Mouse (Mus musculus) cortical plate, adult 2 months (tissue): ENCODE results near the gene Gng2. TPM values are rescaled to one million over a fixed set of nuclear protein-coding genes. Genes with fewer than 3 reads are reported as not detected.

Experiments used
- H3K27ac ChIP-seq: fragments of 200-500 bp; 2 replicates; pipeline ENCODE4 v1.5.1; 2012; ENCODE audit warnings: low read length, control low read depth, inconsistent platforms; ENCODE audit not compliant: insufficient read depth
- H3K4me1 ChIP-seq: fragments of 200-500 bp; 2 replicates; pipeline ENCODE4 v1.6.1; 2011; ENCODE audit warnings: low read length; ENCODE audit not compliant: control insufficient read depth, insufficient read depth
- H3K4me3 ChIP-seq: fragments of 200-500 bp; 2 replicates; pipeline ENCODE4 v1.5.1; 2011; ENCODE audit warnings: mild to moderate bottlenecking, low read length, control low read depth; ENCODE audit not compliant: insufficient read depth
- CTCF ChIP-seq: fragments of 200-500 bp; IDR thresholded peaks from 2 replicates; pipeline ENCODE4 v1.5.1; 2011; ENCODE audit warnings: mild to moderate bottlenecking, control low read depth, low read length; ENCODE audit not compliant: insufficient read depth; ENCODE audit errors: extremely low read depth
- POLR2A ChIP-seq: fragments of 200-500 bp; IDR thresholded peaks from 2 replicates; pipeline ENCODE4 v1.6.1; 2011; ENCODE audit warnings: mild to moderate bottlenecking, low read length, control low read depth; ENCODE audit not compliant: insufficient read depth; ENCODE audit errors: extremely low read depth
- polyA plus RNA-seq: library from polyadenylated mRNA; depleted of rRNA; stranded (reverse); fragments of >200 nt; gene quantifications from 2 replicates; pipeline ENCODE4 v1.2.3, GENCODE M21; 2012

Gene Gng2
- polyA plus RNA-seq, 1 experiment, result 104 TPM

DNA sequence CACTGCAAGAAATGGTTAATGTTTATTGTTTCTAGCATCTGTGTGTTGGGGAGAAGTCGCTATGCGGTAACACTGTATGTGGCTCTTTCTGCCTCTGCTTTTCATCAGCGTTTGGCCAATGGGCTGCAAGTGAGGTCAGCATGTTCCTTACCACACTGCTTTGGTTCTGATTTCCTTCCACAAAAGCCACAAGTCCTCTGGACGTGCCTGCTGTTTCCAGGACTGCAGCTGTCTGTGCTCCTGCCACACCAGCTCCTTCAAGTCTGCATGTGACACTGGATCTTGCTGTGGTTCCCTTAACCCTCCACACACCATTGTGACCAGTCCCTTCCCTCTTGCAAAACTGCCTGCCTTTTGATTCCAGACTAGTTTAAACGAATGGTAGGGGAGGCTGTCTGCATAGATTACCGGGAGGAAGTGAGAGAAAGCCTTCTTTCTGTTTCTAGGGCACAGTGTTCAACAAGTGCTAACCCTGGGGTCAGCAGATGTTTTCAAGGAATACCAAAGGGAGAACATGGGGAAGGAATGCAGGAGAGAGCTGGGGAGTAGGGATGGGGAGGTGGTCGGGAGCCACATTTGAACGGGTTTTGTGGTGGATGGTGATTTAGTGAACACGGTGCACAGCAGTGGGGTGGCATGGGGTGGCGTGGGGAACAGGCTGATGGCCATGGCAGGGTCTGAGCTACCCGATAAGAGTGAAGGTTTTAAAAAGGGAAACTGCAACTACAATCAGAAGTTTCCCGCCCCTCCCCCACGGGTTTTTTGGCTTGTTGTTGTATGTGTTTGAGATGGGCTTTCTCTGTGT, 7.9 kb upstream of the Gng2 start:
- H3K4me3 ChIP-seq, result no peak overlapping the region
- H3K4me1 ChIP-seq, result peaks cover 9% of the 10 kb centered on the region
- peak overlapping the region; percentile 21 for H3K27ac ChIP-seq
- TF ChIP-seq POLR2A (no peak), CTCF (no peak)

DNA sequence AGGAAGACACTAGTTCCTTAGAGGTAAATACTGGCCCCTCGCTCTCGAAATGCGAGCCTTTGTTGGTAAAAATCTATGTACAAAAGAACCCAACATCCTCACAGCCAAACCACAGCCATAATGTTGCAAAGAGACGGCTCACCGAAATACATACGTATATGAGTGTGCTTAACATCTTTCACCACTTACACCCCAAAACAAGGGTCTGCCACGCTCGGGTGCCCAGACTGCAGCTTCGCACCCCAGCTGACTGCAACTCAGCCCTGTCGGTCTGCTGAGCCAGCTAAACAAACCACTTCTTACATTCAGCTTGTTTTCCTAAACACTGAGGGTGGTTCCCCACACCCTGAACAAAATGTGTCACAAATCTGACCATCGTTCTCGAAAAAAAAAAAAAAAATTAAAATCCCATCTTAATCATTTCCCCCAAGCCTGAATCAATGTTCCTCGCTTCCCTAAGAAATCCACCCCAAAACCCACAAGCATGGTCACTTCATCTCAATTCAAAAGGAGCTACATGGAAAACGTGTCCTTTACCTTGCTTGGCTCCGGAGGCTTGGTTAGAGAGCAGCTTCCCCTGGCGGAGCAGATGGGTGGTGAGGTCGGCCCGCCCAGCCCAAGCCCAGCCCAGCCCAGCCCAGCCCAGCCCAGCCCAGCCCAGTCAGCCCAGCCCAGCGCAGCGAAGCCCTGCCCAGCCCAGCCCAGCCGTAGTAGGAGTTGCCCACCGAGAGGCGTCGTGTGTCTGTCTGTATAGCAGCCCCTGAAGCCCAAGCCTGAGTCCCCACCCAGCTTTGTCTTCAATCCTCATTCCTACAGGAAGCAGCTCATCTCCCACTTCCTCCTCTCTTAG, 781 bp downstream of the Gng2 start:
- Histone ChIP-seq H3K27ac (peak overlapping the region; percentile 51), H3K4me1 (peaks cover 5% of the 10 kb centered on the region)
- TF ChIP-seq CTCF (no peak), POLR2A (peak; percentile 69)

DNA sequence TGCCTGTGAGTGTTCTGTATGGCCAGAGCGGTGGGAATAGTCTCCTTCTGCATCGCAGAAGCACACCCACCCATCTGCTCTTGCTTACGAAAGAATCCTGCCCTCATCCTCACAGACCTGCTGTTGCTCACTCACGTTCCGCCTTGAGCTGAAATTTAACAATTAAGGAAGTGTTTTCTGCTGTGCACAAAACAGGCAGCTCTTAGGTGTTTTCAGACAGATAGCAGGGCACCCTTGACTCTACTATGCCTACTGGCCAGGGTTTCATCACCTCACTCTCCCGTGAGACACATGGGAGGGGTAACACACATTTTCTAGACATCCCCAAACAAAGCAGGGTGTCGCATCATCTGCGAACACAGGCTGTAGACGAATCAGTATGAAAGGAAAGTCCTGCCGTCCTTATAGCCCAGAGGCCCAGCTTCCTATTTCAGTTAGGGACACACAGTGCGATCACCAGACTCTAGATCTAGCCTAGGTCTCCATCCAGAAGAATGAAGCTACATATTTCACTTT, 2.4 kb downstream of the Gng2 start:
- H3K27ac ChIP-seq, result peak overlapping the region; percentile 47
- H3K4me3 ChIP-seq, result peak overlapping the region; percentile 89
- TF ChIP-seq POLR2A (peak; percentile 39; the same call in 1 of the 2 replicates), CTCF (no peak)
- H3K4me1 ChIP-seq, result peaks cover 6% of the 10 kb centered on the region

More for the DNA sequence above, 781 bp downstream of the Gng2 start:
- peak overlapping the region; percentile 89 for H3K4me3 ChIP-seq

DNA sequence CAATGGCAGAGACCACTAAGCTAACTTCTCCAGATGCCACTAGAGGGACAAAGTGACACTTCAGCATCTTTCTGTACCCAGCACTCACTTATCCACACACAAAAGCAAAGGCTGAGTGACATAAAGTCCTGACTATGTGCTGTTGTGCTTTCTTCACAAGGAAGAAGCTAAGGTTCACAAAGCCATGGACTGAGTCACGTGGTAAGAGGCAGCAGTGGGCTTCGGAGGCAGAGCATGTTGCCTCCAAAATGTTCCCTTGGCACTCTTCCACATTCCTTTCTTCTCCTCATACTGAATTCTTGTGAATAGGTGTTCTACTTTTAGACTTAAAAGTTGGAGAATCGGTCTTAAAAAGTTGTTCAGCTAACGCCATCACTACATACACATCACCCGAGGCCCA, 3.0 kb downstream of the Gng2 start:
- no peak for TF ChIP-seq POLR2A
- TF ChIP-seq CTCF, result no peak
- Histone ChIP-seq H3K4me1 (peaks cover 6% of the 10 kb centered on the region), H3K27ac (no peak overlapping the region), H3K4me3 (peak overlapping the region; percentile 89)

DNA sequence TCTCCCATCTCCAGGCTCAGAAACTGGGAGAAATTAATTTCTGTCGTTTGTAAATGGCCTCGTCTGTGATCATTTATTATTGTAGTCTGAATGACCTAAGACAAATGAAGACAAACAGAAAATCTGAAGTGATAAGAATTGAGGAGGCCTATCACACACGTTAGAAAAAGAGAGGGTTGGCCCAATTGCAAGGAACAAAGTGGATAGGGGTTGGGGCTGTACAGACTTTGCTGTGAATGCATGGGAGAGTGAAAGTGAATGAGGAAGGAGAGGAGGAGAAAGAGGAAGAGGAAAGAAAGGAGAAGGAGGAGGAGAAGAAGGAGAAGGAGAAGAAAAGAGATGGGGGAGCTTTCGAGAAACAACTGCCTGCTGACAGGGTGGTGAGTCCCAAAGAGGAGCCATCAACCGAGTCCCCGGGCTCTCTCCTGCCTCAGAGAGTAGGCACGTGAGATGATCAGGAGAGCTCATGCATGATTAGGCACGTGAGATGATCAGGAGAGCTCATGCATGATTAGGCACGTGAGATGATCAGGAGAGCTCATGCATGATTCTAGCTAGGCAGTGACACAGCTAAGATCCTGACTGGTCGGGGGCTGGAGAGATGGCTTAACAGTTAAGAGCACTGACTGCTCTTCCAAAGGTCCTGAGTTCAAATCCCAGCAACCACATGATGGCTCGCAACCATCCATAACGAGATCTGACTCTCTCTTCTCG, 5.0 kb downstream of the Gng2 start:
- Histone ChIP-seq H3K4me3 (no peak overlapping the region), H3K27ac (no peak overlapping the region), H3K4me1 (peaks cover 6% of the 10 kb centered on the region)
- TF ChIP-seq CTCF, result no peak
- no peak for TF ChIP-seq POLR2A

DNA sequence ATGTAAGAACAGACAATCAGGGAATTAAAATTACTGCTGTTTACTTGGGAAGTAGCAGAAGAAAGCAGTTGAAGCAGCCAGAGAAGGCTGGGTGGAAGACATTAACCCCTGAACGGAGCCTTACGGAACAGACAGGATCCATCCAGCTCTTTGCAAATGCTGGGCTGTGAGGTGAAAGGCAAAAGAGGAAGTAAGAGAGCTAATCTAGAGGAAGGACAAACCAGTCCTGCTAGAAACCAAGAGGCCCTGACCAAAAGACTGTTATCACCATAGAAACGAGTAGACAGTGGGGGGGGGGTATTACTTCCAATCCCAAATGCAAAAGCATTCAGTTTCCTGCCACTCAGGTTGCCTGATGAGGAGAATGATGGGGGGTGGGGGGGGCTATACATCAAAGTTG, 6.6 kb downstream of the Gng2 start:
- Histone ChIP-seq H3K4me3 (no peak overlapping the region), H3K27ac (no peak overlapping the region), H3K4me1 (peaks cover 6% of the 10 kb centered on the region; the same call in 1 of the 2 replicates)
- TF ChIP-seq CTCF (no peak), POLR2A (no peak)

DNA sequence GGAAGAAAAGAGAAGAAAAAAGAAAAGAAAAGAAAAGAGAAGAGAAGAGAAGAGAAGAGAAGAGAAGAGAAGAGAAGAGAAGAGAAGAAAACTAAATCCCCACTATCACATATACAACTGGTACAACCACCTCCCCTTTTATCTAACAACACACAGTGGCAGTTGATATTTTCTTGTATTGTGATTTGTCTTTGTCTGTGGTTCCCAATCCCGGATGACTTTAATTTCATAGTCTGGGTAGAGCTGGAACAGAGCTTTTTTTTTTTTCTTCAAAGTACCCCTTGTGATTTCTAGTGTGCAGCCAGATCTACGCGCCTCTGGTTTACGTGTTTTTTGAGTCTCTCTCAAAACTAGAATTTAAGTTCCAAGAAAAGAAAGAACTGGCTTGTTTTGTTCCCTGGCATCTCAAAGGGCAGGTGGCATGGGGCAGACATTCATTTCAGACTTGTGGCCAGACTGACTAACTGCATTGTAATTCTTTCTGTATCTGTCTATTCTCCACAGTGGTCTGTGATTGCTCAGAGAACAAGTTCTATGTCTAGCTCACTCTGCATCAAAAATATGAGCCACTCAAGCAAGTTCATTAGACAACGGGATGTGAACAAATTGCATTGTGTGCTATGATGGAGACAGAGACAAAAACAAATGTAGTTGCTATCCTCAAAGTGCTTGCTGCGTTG, 7.2 kb downstream of the Gng2 start:
- Histone ChIP-seq H3K27ac (no peak overlapping the region), H3K4me1 (peaks cover 6% of the 10 kb centered on the region; the same call in 1 of the 2 replicates), H3K4me3 (no peak overlapping the region)
- TF ChIP-seq CTCF, result no peak
- TF ChIP-seq POLR2A, result no peak

DNA sequence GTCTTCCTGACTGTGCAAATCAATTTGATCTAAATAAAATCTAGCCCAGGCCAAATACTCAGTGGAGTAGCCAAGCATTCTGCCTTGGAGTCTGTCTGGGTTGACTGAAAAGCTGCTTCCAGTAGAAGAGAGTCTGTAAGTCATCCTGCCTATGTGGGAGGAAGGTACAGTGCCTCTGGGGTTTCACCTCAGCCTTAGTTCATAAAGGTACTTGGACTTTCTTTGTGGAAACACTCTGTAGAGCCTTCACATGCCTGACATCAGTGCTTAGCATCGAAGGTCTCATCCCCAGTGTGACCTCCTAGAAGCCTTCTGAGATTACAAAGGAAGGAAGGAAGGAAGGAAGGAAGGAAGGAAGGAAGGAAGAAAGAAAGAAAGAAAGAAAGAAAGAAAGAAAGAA, 7.9 kb downstream of the Gng2 start:
- Histone ChIP-seq H3K4me3 (no peak overlapping the region), H3K27ac (no peak overlapping the region)

DNA sequence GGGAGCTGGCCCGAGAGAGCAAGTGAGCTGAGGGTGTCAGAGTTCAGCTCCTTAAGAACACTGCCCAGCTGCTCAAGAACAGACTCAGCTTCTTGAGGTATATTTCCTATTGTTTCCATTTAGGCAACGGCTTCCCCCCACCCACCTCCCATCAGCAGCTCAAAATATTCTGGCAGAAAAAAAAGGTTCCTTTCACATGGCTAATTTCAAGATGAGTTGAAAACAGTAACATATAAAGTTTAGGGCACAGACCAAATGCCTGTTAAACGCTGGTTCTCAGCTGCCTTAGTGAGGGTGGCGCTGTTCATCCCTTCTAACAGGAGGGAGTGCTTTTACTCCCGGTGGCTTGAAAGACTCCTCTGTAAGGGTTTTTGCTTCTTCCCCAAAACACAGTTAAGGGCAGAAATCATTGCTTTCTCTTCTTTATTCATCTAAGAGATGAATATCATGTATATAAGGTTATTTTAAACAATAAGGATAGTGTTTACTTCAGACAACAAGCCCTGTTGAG, 8.4 kb downstream of the Gng2 start:
- TF ChIP-seq CTCF, result peak; percentile 37
- TF ChIP-seq POLR2A, result no peak
- Histone ChIP-seq H3K4me1 (peaks cover 4% of the 10 kb centered on the region; the same call in 1 of the 2 replicates), H3K4me3 (no peak overlapping the region), H3K27ac (no peak overlapping the region)

More for the DNA sequence above, 7.9 kb downstream of the Gng2 start:
- TF ChIP-seq POLR2A, result no peak
- no peak for TF ChIP-seq CTCF
- peaks cover 6% of the 10 kb centered on the region; the same call in 1 of the 2 replicates for H3K4me1 ChIP-seq
